24 mouse cellular contexts compared by ENCODE assay signal in the genomic region with DNA sequence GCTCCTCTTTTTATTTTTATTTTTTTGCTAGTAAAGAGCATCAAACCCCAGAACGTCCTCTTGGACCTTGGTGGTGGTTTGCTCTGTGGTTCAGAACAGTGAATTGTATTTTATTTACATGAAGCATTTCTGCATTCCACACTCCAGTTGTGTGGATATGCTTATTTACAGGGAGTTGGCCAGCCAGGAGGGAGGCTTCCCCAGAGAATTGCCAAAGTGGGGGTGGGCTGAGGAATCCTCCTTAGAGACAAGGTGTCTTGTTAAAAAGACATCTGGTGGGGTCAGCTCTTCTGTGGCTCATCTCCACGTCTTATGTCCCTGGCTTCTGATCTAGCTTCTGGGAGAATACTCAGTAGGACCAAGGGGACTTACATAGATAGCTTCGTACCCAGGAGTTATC.
"Had no signal": no experiment of that assay in that cellular context is flagged by ENCODE, and none has a peak within 500 bp of the region (broad histone marks: within the 10 kb centered on the region; RNA-seq: fewer than 3 reads in every experiment).

No protein-coding gene starts in this region.

- H3K27ac ChIP-seq: kidney, postnatal 0 days; limb, embryonic 10.5 days; limb, embryonic 13.5 days; liver, embryonic 12.5 days; liver, embryonic 15.5 days; macrophage; midbrain, embryonic 10.5 days; midbrain, embryonic 13.5 days; neural tube, embryonic 13.5 days; stomach, embryonic 15.5 days had no signal

- H3K4me3 ChIP-seq: limb, embryonic 10.5 days; limb, embryonic 13.5 days; liver, embryonic 12.5 days; liver, embryonic 15.5 days; megakaryocyte, embryonic 14.5 days; midbrain, embryonic 10.5 days; midbrain, embryonic 13.5 days; myocyte; neural tube, embryonic 13.5 days; stomach, embryonic 15.5 days had no signal

- H3K4me1 ChIP-seq: liver, embryonic 15.5 days; midbrain, embryonic 13.5 days had no signal

- H3K4me2 ChIP-seq: limb, embryonic 13.5 days; liver, embryonic 12.5 days; liver, embryonic 15.5 days; midbrain, embryonic 13.5 days; neural tube, embryonic 13.5 days; stomach, embryonic 15.5 days had no signal

- H3K9me3 ChIP-seq: limb, embryonic 10.5 days; limb, embryonic 13.5 days; liver, embryonic 12.5 days; liver, embryonic 15.5 days; midbrain, embryonic 10.5 days; midbrain, embryonic 13.5 days; neural tube, embryonic 13.5 days; stomach, embryonic 15.5 days had no signal

- H3K9ac ChIP-seq: limb, embryonic 13.5 days; liver, embryonic 12.5 days; liver, embryonic 15.5 days; midbrain, embryonic 13.5 days; neural tube, embryonic 13.5 days; stomach, embryonic 15.5 days had no signal

- H3K27me3 ChIP-seq: limb, embryonic 13.5 days; liver, embryonic 15.5 days; midbrain, embryonic 13.5 days; neural tube, embryonic 13.5 days; stomach, embryonic 15.5 days had no signal

- ATAC-seq: intestine, postnatal 0 days; liver, embryonic 12.5 days; lung, postnatal 0 days; midbrain, embryonic 13.5 days; midbrain, embryonic 16.5 days had no signal

- DNase-seq: kidney, adult 2 months; kidney, postnatal 36 days; layer of hippocampus, adult 9-11 months; liver; lung, adult 18-20 months; retina, postnatal 1 day; right cerebral cortex, postnatal 25 days; spleen, adult 18-20 months; thymus, postnatal 25 days had no signal

- H3K36me3 ChIP-seq: liver, embryonic 12.5 days; liver, embryonic 15.5 days; midbrain, embryonic 10.5 days; midbrain, embryonic 13.5 days; neural tube, embryonic 13.5 days; stomach, embryonic 15.5 days had no signal
